Mouse (Mus musculus): Measurements from ENCODE around the gene Nln. TPM values are rescaled to one million over a fixed set of nuclear protein-coding genes. Genes with fewer than 3 reads are reported as not detected.

Gene Nln
- total and polyA plus RNA-seq, 3 experiments, result 15.4 to 229 (median 16.1) TPM

- Histone ChIP-seq H3K27ac (ENCODE audit: control insufficient read depth, low read depth, low read length) (no peak overlapping the region), H3K36me3 (ENCODE audit: control insufficient read depth in 1 of 2, insufficient read depth in 2 of 2, low read length in 2 of 2) (no peaks in the 10 kb centered on the region; a peak in 1 of 4 replicates), H3K9me3 (replicated peaks; ENCODE audit: insufficient read depth, low read length) (no peaks in the 10 kb centered on the region), H3K79me2 (ENCODE audit: control insufficient read depth, insufficient read depth, low read length, poor library complexity) (no peaks in the 10 kb centered on the region), H3K4me1 (ENCODE audit: control insufficient read depth in 1 of 2, insufficient read depth in 2 of 2, low read length in 2 of 2) (no peaks in the 10 kb centered on the region), H3K9ac (ENCODE audit: control insufficient read depth, low read depth, low read length, poor library complexity, severe bottlenecking) (no peak overlapping the region), H3K4me3 (ENCODE audit: control insufficient read depth in 1 of 2, insufficient read depth in 1 of 2, low read depth in 2 of 2, low read length in 2 of 2) (no peak overlapping the region), H3K27me3 (ENCODE audit: control insufficient read depth in 1 of 2, insufficient read depth in 2 of 2, low read length in 2 of 2) (no peaks in the 10 kb centered on the region)
- TF ChIP-seq ZC3H11A (IDR thresholded peaks at IDR 0.05; ENCODE audit: low read depth, low read length), result no peak
- TF ChIP-seq MAZ (IDR thresholded peaks at IDR 0.05; ENCODE audit: low read depth, low read length), result no peak
- TF ChIP-seq RCOR1 (IDR thresholded peaks at IDR 0.05; ENCODE audit: low read depth, low read length), result no peak
- TF ChIP-seq MYC (IDR thresholded peaks at IDR 0.05; ENCODE audit: low read depth, low read length), result no peak
- TF ChIP-seq MXI1 (IDR thresholded peaks at IDR 0.05; ENCODE audit: low read depth, low read length), result no peak
- no peak for TF ChIP-seq JUND (IDR thresholded peaks at IDR 0.05; ENCODE audit: low read depth, low read length)
- no peak for TF ChIP-seq TBP (IDR thresholded peaks at IDR 0.05; ENCODE audit: low read depth, low read length)
- TF ChIP-seq UBTF (IDR thresholded peaks at IDR 0.05; ENCODE audit: borderline replicate concordance, insufficient read depth, low read depth, low read length), result no peak
- TF ChIP-seq EP300 (IDR thresholded peaks at IDR 0.05; ENCODE audit: low read depth in 1 of 2, low read length in 2 of 2), result no peak
- no peak for TF ChIP-seq NELFE (IDR thresholded peaks at IDR 0.05; ENCODE audit: low read depth, low read length)
- no peak for DNase-seq (ENCODE audit: low read depth, low spot score)
Observed at GRCm38 (mm10) chr13:104070703-104071102, 38.7 kb downstream of the Nln start.

GRCm38 (mm10) chr13:104069216-104069615 lies 40.2 kb downstream of the Nln start:
- no peak overlapping the region for H3K9ac ChIP-seq (ENCODE audit: control insufficient read depth, low read depth, low read length, poor library complexity, severe bottlenecking)
- no peak overlapping the region for H3K4me3 ChIP-seq (ENCODE audit: control insufficient read depth in 1 of 2, insufficient read depth in 1 of 2, low read depth in 2 of 2, low read length in 2 of 2)
- H3K27ac ChIP-seq (ENCODE audit: control insufficient read depth, low read depth, low read length), result no peak overlapping the region
- H3K9me3 ChIP-seq (replicated peaks; ENCODE audit: insufficient read depth, low read length), result no peaks in the 10 kb centered on the region
- no peaks in the 10 kb centered on the region for H3K4me1 ChIP-seq (ENCODE audit: control insufficient read depth in 1 of 2, insufficient read depth in 2 of 2, low read length in 2 of 2)
- no peaks in the 10 kb centered on the region for H3K27me3 ChIP-seq (ENCODE audit: control insufficient read depth in 1 of 2, insufficient read depth in 2 of 2, low read length in 2 of 2)
- H3K79me2 ChIP-seq (ENCODE audit: control insufficient read depth, insufficient read depth, low read length, poor library complexity), result no peaks in the 10 kb centered on the region
- TF ChIP-seq E2F4 (IDR thresholded peaks at IDR 0.05; ENCODE audit: borderline replicate concordance, low read depth, low read length), result no peak
- TF ChIP-seq MYC (IDR thresholded peaks at IDR 0.05; ENCODE audit: low read depth, low read length), result no peak
- no peak for TF ChIP-seq HCFC1 (IDR thresholded peaks at IDR 0.05; ENCODE audit: low read depth, low read length)
- no peak for DNase-seq (ENCODE audit: low read depth, low spot score)
- H3K36me3 ChIP-seq (ENCODE audit: control insufficient read depth in 1 of 2, insufficient read depth in 2 of 2, low read length in 2 of 2), result no peaks in the 10 kb centered on the region; a peak in 1 of 4 replicates

GRCm38 (mm10) chr13:104065649-104066347 lies 43.6 kb downstream of the Nln start:
- no peaks in the 10 kb centered on the region for H3K4me1 ChIP-seq (ENCODE audit: control insufficient read depth in 1 of 2, insufficient read depth in 2 of 2, low read length in 2 of 2)
- no peaks in the 10 kb centered on the region for H3K79me2 ChIP-seq (ENCODE audit: control insufficient read depth, insufficient read depth, low read length, poor library complexity)
- no peak for DNase-seq (ENCODE audit: low read depth, low spot score)
- no peak overlapping the region for H3K27ac ChIP-seq (ENCODE audit: control insufficient read depth, low read depth, low read length)
- H3K36me3 ChIP-seq (ENCODE audit: control insufficient read depth in 1 of 2, insufficient read depth in 2 of 2, low read length in 2 of 2), result no peaks in the 10 kb centered on the region; a peak in 1 of 4 replicates
- no peak overlapping the region for H3K9ac ChIP-seq (ENCODE audit: control insufficient read depth, low read depth, low read length, poor library complexity, severe bottlenecking)
- TF ChIP-seq SMC3 (IDR thresholded peaks at IDR 0.05; ENCODE audit: low read depth, low read length) (no peak), POLR2AphosphoS2 (IDR thresholded peaks at IDR 0.05; ENCODE audit: low read length) (no peak), MEF2A (IDR thresholded peaks at IDR 0.05; ENCODE audit: extremely low read depth, insufficient replicate concordance, low read depth, low read length, poor library complexity, severe bottlenecking) (no peak), MXI1 (IDR thresholded peaks at IDR 0.05; ENCODE audit: low read depth, low read length) (no peak), GATA1 (IDR thresholded peaks at IDR 0.05; ENCODE audit: low read depth, low read length) (no peak), ZMIZ1 (IDR thresholded peaks at IDR 0.05; ENCODE audit: low read depth, low read length) (no peak), USF2 (IDR thresholded peaks at IDR 0.05; ENCODE audit: borderline replicate concordance in 1 of 2, insufficient read depth in 1 of 2, low read depth in 1 of 2, low read length in 2 of 2) (no peak), MAZ (IDR thresholded peaks at IDR 0.05; ENCODE audit: low read depth, low read length) (no peak), ELF1 (IDR thresholded peaks at IDR 0.05; ENCODE audit: low read depth, low read length) (no peak), MAX (IDR thresholded peaks at IDR 0.05; ENCODE audit: low read length) (no peak), E2F4 (IDR thresholded peaks at IDR 0.05; ENCODE audit: borderline replicate concordance, low read depth, low read length) (no peak), CHD1 (IDR thresholded peaks at IDR 0.05; ENCODE audit: low read depth, low read length) (no peak), ZC3H11A (IDR thresholded peaks at IDR 0.05; ENCODE audit: low read depth, low read length) (no peak), ZNF384 (IDR thresholded peaks at IDR 0.05; ENCODE audit: low read depth, low read length) (no peak), TAL1 (IDR thresholded peaks at IDR 0.05; ENCODE audit: low read length) (no peak), TBP (IDR thresholded peaks at IDR 0.05; ENCODE audit: low read depth, low read length) (no peak), EP300 (IDR thresholded peaks at IDR 0.05; ENCODE audit: low read depth in 1 of 2, low read length in 2 of 2) (no peak), CHD2 (IDR thresholded peaks at IDR 0.05; ENCODE audit: low read length) (no peak), UBTF (IDR thresholded peaks at IDR 0.05; ENCODE audit: borderline replicate concordance, insufficient read depth, low read depth, low read length) (no peak)
- H3K27me3 ChIP-seq (ENCODE audit: control insufficient read depth in 1 of 2, insufficient read depth in 2 of 2, low read length in 2 of 2), result no peaks in the 10 kb centered on the region
- H3K9me3 ChIP-seq (replicated peaks; ENCODE audit: insufficient read depth, low read length), result no peaks in the 10 kb centered on the region
- H3K4me3 ChIP-seq (ENCODE audit: control insufficient read depth in 1 of 2, insufficient read depth in 1 of 2, low read depth in 2 of 2, low read length in 2 of 2), result no peak overlapping the region

All from MEL (cell line).